In genomic region chr19:30097039-30097438, GRCm38 (mm10) we compare ENCODE assay signal across 17 mouse cellular contexts.
DNase-seq lines count a peak whose midpoint lies in the region; ATAC-seq lines count a peak whose summit lies in the region.
"Had no signal": no experiment of that assay in that cellular context is flagged by ENCODE, and none has a peak within 500 bp of the region (broad histone marks: within the 10 kb centered on the region; RNA-seq: fewer than 3 reads in every experiment).

No protein-coding gene starts in this region.

- H3K4me2 ChIP-seq in neural tube, embryonic 13.5 days: no peak overlapping the region
- H3K4me2 ChIP-seq in hindbrain, embryonic 16.5 days (ENCODE audit: low read length): no peak overlapping the region
- H3K4me2 ChIP-seq: embryonic facial prominence, embryonic 12.5 days; neural tube, embryonic 12.5 days had no signal

- ATAC-seq in neural tube, embryonic 13.5 days (ENCODE audit: low read depth): no peak
- peak; percentile 25; the same call in 1 of the 2 replicates for ATAC-seq in hindbrain, embryonic 16.5 days
- ATAC-seq in megakaryocyte progenitor cell, adult 5-6 weeks (replicated peaks; ENCODE audit: poor library complexity): no peak

- H3K27ac ChIP-seq in neural tube, embryonic 13.5 days (replicated peaks): peak overlapping the region; percentile 68
- peak overlapping the region; percentile 23 for H3K27ac ChIP-seq in hindbrain, embryonic 16.5 days (ENCODE audit: low read depth, low read length)
- H3K27ac ChIP-seq: neural tube, embryonic 12.5 days had no signal

- peaks cover 6% of the 10 kb centered on the region; the same call in 1 of the 2 replicates for H3K4me1 ChIP-seq in neural tube, embryonic 13.5 days (replicated peaks)
- H3K4me1 ChIP-seq in hindbrain, embryonic 16.5 days (ENCODE audit: control insufficient read depth, insufficient read depth, low read depth, low read length): no peaks in the 10 kb centered on the region
- H3K4me1 ChIP-seq: megakaryocyte, embryonic 14.5 days had no signal

- no peaks in the 10 kb centered on the region for H3K27me3 ChIP-seq in neural tube, embryonic 13.5 days
- H3K27me3 ChIP-seq in hindbrain, embryonic 16.5 days (replicated peaks; ENCODE audit: control insufficient read depth, insufficient read depth, low read length): no peaks in the 10 kb centered on the region
- H3K27me3 ChIP-seq: embryonic facial prominence, embryonic 12.5 days; megakaryocyte, embryonic 14.5 days; neural tube, embryonic 12.5 days had no signal

- peaks cover 89% of the 10 kb centered on the region for H3K36me3 ChIP-seq in neural tube, embryonic 13.5 days
- peaks cover 25% of the 10 kb centered on the region for H3K36me3 ChIP-seq in hindbrain, embryonic 16.5 days (ENCODE audit: control insufficient read depth, insufficient read depth, low read length)

- no peak overlapping the region for H3K9ac ChIP-seq in neural tube, embryonic 13.5 days
- no peak overlapping the region for H3K9ac ChIP-seq in hindbrain, embryonic 16.5 days (ENCODE audit: low read depth, low read length)
- H3K9ac ChIP-seq: embryonic facial prominence, embryonic 12.5 days; neural tube, embryonic 12.5 days had no signal

- H3K4me3 ChIP-seq in neural tube, embryonic 13.5 days: no peak overlapping the region
- H3K4me3 ChIP-seq in hindbrain, embryonic 16.5 days (ENCODE audit: low read length): no peak overlapping the region
- H3K4me3 ChIP-seq: embryonic facial prominence, embryonic 12.5 days; megakaryocyte, embryonic 14.5 days; neural tube, embryonic 12.5 days had no signal

- WGBS in neural tube, embryonic 13.5 days: 73% methylated on average over 4 of the region's 4 CpGs
- 54% methylated on average over 4 of the region's 4 CpGs for WGBS in hindbrain, embryonic 16.5 days

- peaks cover 11% of the 10 kb centered on the region; the same call in 1 of the 2 replicates for H3K9me3 ChIP-seq in neural tube, embryonic 13.5 days
- H3K9me3 ChIP-seq in hindbrain, embryonic 16.5 days (ENCODE audit: control insufficient read depth, low read length): no peaks in the 10 kb centered on the region; the same call in 1 of the 2 replicates
- H3K9me3 ChIP-seq: embryonic facial prominence, embryonic 12.5 days had no signal

- DNase-seq in embryo, embryonic 10 days (ENCODE audit: low spot score): peak; percentile 27
- no peak for DNase-seq in embryo, embryonic 9.5 days (ENCODE audit: extremely low spot score)
- DNase-seq in neural tube, embryonic 10.5 days (ENCODE audit: extremely low spot score, low spot score): no peak
- DNase-seq in adrenal gland, postnatal 25 days: no peak
- no peak for DNase-seq in B cell, adult 2 months
- DNase-seq: adrenal gland, postnatal 14 days; cerebellum, adult 11 months; heart, adult 18-20 months; heart, postnatal 10 days; kidney, adult 8-10 months; lung, adult 18-20 months had no signal
